Mouse (Mus musculus) stomach, embryonic 15.5 days (tissue): ENCODE measurements around the gene Pign. TPM values are rescaled to one million over a fixed set of nuclear protein-coding genes. Genes with fewer than 3 reads are reported as not detected.

Source experiments
- microRNA-seq: library from miRNA; unstranded; fragments of <30 nt; microRNA quantifications from one replicate; pipeline ENCODE4, GENCODE M21; 2016
- polyA plus RNA-seq: library from polyadenylated mRNA; unstranded; fragments of >200 nt; fragmentation: Nextera tagmentation; extraction: Ambion mirVana; gene quantifications from 2 replicates; pipeline ENCODE4 v1.2.1, GENCODE M21; 2015

The Pign gene
- polyA plus RNA-seq, 1 experiment from 2014 or later, result 13.9 TPM

Small RNA genes lying within 50 kb of the gene (microRNA-seq; reads per million reads assigned to microRNA genes)
- gene Gm22426, result not detected

Other genes with a start within 250 kb of the Pign start
- gene Relch, start 184 bp upstream of the Pign start, polyA plus RNA-seq, result 28.1 and 28.4 TPM in 2 replicates
- 4.1 TPM in 2 replicates for gene Tnfrsf11a, start 117.0 kb upstream of the Pign start, polyA plus RNA-seq